ENCODE assay signal across 8 mouse cellular contexts in the genomic region with DNA sequence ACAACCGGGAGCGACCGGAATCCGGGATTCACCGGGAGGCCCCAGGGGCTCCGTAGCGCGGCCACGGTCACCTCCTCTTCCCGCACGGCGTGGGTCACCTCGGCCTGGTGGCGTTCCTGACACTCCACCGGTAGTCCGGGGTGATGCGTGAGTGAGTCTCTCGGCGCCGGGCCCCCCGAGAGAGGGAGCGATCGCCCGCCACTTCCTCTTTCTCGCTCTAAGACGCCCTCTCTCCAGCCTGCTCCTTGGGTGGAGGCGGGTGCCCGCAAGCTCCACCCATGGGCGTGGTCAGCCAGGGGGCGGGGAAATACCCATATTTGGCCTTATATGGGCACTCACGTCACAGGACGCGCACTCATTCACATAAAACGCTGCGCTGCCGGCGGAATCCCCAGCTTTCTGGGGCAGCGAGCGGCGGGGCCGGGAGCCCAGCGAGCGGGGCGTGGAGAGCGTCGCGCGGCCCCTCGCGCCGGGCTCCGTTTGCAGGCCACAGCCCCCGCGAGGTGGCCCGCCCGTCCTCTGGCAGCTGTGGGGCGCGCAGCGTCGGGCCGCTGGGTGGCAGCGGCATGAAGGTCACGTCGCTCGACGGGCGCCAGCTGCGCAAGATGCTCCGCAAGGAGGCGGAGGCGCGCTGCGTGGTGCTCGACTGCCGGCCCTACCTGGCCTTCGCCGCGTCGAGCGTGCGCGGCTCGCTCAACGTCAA. TPM values are rescaled to one million over a fixed set of nuclear protein-coding genes. Genes with fewer than 3 reads are reported as not detected.
DNase-seq lines count a peak whose midpoint lies in the region; ATAC-seq and TF ChIP-seq lines count a peak whose summit lies in the region.

A gene (plus strand): TSS at position 358 of the 703 bp plus-strand sequence.

- H3K4me3 ChIP-seq in cortical plate, adult 2 months (ENCODE audit: insufficient read depth, low read length) = peak within 1 kb of the TSS; percentile 49

- ATAC-seq in activated CD4-positive, CD25-positive, alpha-beta regulatory T cell, adult 4 months = peak; percentile 80
- peak; percentile 97 for ATAC-seq in megakaryocyte progenitor cell, adult 5-6 weeks (replicated peaks; ENCODE audit: poor library complexity)

- no peak for TF ChIP-seq CTCF in cortical plate, adult 2 months (IDR thresholded peaks at IDR 0.05; ENCODE audit: extremely low read depth, insufficient read depth, low read length)

- H3K27ac ChIP-seq in cortical plate, adult 2 months (ENCODE audit: insufficient read depth, low read length) = peak within 1 kb of the TSS; percentile 44

- H3K4me1 ChIP-seq in cortical plate, adult 2 months (ENCODE audit: control insufficient read depth, insufficient read depth, low read length) = peaks cover 2% of the 10 kb centered on the region

- peak; percentile 98 for DNase-seq in gastrocnemius, postnatal 10 days
- DNase-seq in induced T-regulatory cell, adult 2 months (ENCODE audit: low read depth) = peak; percentile 99
- peak; percentile 88 to 96 for DNase-seq in left cerebral cortex, adult 9 months (ENCODE audit: low spot score in 2 of 2)
- DNase-seq in right cerebral cortex, postnatal 14 days = peak; percentile 94
- DNase-seq in urinary bladder, postnatal 36 days (ENCODE audit: low spot score in 2 of 2) = peak; percentile 97

- TF ChIP-seq POLR2A in cortical plate, adult 2 months (IDR thresholded peaks at IDR 0.05; ENCODE audit: extremely low read depth, insufficient read depth, low read length) = peak; percentile 89

RNA-seq across cellular contexts. Expression of the gene that starts here (rescaled TPM):
- polyA plus RNA-seq in activated CD4-positive, CD25-positive, alpha-beta regulatory T cell, adult 4 months (2017; shearing (Covaris generic)) = 10 to 100 TPM; 10.2 to 11.4 TPM
- polyA plus RNA-seq in cortical plate, adult 2 months (2012; rRNA removed) = 10.4 and 11.8 TPM in 2 replicates
- 1 to 10 TPM; 1.3 to 2.3 TPM for total RNA-seq in gastrocnemius, postnatal 10 days (2021)
- 6.8 and 7.1 TPM in 2 replicates for total RNA-seq in megakaryocyte progenitor cell, adult 5-6 weeks (2015)
- total RNA-seq in megakaryocyte progenitor cell, adult 5-6 weeks (2017) = 3.4 and 6.0 TPM in 2 replicates

Comparison
In these comparisons a context has a peak if more than half of its experiments do, and no peak if none do; other contexts are left out.
1. Peak in every context shown above with its lines: DNase-seq, ATAC-seq, H3K4me3 ChIP-seq and H3K27ac ChIP-seq.